Mouse (Mus musculus) cerebellum, postnatal 10 days (tissue): Measurements from ENCODE around the gene Traf3ip2.

Experiments used
- DNase-seq, 2 experiments: peaks; one replicate each; pipeline ENCODE4 v3.0.0; 2021; ENCODE audit warnings: mixed read lengths in 2 of 2

Gene Traf3ip2

DNA sequence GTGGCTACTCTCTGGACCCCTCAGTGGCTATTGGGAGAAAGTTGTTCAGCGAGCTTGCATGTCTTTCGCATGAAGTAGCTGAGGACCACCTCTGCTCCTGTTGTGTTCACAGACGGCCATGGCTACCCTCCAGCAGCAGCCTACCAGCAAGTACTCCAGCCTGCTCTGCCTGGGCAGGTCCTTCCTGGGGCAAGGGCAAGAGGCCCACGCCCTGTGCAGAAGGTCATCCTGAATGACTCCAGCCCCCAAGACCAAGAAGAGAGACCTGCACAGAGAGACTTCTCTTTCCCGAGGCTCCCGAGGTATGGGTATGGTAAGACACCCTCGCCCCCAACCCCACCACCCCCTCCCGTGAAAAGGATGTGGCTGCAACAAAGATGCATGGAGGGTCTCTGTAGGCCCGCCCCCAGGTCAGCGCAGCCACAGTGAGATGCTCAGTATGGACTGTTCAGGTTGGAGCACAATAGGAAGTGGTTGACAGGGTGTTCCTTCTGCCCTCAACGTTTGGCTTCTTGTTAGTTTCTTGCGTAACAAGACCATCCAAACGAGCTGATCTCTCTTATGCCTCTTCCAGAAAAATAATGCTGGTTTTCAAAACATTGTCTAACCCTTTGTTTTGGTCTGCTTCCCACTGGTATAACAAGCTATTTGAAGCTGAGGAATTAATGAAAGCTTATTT, 21.8 kb downstream of the Traf3ip2 start:
- DNase-seq: no peak

DNA sequence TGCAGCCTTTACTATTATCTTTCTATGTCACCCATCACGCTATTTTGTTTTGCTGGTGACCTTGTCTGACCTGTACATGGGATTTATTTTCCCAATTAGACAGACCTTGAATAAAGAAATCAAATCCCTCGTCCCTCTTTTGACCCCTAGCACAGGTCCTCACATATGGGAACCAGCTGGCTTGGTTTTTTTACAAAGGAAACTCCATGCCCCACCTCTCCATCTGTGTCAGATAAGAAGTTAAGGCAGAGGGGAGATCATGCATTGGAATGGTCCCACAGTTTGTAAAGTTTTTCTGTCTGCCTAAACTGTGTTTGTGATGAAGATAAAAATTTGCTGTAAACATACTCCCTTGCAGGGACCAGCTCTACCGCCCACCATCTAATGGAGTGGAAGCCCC, 26.1 kb downstream of the Traf3ip2 start:
- DNase-seq: no peak

DNA sequence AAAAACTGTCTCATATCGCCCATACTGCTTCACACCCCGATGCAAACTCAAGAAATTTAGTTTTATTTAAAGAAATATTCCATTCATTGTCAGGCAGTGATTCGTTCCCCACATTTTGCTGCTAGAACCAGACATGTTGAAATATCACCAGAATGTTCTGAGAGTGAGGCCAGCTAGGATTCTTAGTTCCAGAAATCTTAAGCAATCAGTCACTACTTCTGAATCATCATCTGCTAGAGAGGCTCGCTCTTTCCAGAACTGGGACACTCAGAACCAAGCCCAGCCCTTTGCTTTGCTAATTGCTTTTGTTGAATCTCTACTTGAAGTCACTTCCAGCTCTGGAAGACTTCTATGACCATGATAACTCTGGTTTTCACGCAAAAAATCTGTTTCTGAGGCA, 27.0 kb downstream of the Traf3ip2 start:
- no peak for DNase-seq

GRCm38 (mm10) chr10:39640817-39641226, 28.1 kb downstream of the Traf3ip2 start:
- DNase-seq: peak; percentile 66 to 79

DNA sequence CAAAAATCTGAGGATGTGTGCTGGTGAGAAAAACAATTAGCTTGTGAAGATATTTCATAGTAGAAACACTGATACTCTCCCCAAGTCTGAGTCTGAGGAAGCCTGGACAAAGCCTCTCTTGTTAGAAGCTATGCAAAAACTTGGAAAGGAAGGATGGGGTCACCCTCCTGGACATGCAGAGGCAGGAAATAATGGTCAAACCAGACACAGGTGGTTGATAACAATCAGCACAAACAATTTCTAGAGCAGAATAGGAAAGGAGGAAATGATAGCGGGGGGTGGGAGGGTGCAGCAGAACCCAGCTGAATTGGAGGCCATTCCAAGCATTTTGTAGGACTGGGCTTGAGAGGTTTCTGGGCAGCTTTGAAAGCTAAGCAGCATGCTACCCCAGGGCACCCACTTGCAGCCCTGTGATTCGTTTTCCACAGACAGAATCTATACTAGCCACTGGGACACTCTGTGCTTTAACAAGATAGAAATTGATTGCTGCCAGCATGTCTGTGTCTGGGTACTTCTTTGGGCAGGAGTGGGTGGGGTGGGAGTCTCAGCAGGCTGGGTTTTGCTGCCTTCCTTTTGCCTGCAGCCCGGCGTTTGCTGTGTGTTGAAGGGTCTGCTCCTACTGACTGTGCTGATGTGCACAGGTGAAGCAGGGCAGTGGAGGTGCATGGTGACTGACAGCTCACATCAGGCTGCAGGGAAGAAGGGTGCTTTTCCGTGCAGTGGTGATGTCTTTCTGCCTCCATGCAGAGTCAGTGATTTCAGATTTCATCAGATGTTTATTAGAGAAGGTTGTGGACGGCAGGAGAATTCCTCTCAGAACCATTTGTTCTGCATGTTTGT, 33.3 kb downstream of the Traf3ip2 start:
- no peak for DNase-seq

DNA sequence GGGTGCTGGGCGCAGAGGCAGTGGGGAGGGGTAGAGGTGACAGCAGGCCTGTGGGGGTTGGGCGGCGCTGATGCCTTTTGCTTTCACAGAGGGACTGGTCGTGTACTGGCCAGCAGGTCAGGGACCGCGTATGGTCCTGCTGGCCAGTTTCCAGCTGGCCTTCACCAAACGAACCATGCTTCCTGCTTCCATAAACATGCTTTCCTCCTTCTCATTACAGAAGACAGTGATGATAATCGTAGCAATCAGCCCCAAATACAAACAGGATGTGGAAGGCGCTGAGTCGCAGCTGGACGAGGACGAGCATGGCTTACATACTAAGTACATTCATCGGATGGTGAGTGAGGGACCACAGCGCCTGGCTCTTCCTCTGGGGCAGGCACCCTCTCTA, 33.9 kb downstream of the Traf3ip2 start:
- peak; percentile 94 to 96 for DNase-seq

GRCm38 (mm10) chr10:39647118-39647517, 34.4 kb downstream of the Traf3ip2 start:
- peak; percentile 42 to 58 for DNase-seq

- DNase-seq: peak; percentile 78 to 86
These were observed 35.5 kb downstream of the Traf3ip2 start for GRCm38 (mm10) chr10:39648278-39648677.

DNA sequence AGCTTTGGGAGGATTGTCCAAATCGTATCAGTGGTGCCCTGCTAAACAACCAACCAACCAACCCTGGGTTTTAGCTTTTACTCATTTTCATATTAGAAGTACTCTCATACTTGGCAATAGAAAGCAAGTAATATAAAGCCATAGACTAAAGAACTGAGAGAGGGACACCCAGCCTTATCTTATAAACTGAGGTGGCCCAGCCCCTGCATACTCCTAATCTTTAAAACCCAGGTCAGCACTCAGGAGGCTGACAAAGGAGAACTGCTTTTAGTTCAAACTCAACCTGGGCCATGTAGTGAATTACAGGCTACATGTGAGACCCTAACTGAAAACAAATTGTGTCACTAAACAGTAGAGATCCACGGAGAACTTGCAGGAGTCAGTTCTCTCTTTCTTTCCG, 36.8 kb downstream of the Traf3ip2 start:
- no peak for DNase-seq

GRCm38 (mm10) chr10:39650316-39650715, 37.6 kb downstream of the Traf3ip2 start:
- no peak for DNase-seq

DNA sequence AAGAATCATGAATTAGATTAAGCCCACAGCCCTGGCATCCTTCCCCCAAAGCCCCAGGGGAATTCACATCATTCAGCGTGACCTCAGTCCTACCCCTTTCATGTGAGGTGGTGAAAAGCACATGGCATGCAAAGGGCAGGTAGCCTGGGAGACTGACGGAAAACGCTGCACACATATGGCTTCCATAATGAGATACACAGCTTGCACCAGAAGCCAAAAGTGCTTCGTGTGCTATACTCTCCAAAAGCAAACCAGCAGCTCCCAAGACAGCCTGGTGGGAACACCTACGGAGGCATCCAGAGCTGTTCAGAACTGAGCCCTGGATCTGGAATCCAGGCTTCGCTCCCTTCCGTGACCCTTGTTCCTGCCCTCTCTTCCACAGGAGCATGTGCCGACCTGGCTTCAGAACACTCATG, 41.3 kb downstream of the Traf3ip2 start:
- DNase-seq: no peak

DNA sequence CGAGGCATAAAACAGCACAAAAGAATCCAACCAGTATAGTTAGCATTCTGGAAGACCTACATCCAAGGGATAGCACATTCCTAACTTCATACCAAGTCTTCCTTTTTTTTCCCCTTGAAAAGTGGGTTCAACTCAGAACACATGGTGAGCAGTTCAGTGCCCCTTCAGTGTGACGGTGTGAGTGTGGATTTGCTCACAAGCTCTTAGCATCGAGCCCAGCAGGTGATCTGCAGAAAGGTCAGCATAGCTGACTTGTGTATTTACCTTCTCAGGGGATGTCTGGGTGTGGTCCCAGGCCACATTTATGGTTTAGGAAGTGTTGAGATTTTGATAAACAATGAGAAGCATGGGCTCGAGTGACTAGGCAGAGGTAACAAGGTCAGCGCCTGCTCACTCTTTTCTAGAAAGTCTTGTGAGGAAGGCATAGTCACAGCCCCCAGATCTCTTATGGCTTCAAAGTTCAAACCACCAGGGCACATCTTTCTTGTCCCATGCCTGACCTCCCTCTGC, 46.2 kb downstream of the Traf3ip2 start:
- no peak for DNase-seq

- peak; percentile 80 to 83 for DNase-seq
These were observed 46.9 kb downstream of the Traf3ip2 start for GRCm38 (mm10) chr10:39659411-39660268.

DNA sequence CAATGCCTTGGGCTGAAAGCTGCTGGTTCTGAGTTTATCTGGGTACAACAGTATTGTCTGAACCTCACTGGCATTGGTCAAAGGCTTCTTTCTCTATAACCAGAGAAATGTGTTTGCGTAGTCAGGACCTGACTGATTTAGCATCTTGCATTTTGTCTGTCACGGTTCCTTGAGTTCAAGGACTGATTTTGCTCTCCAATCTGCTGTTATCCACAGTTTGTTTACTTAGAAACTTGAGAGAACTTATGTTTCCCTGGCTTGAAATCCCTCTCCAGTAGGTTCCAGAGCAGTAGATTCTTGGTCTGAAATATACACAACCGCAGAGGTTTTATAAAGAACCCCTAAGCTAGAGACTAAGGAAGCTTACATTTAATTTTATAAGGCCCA, 47.5 kb downstream of the Traf3ip2 start:
- no peak for DNase-seq

DNA sequence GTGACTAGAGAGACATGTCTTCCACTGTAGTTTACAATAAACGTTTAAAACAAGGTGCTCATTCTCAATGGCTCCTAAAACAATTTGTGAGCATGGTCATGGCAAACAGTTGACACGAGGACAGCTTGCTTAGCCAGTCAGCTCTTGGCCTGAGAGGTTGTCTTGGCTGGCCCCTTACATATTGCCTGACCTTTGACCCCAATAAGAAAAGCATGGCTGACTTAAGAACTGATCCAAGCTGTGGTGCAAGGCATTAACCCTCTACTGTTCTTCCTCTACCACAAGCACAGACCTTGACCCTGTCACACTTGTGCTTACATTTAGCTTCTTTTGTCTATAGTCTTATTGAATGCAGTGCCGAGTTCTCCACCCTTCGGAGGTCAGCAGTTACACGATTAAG, 48.0 kb downstream of the Traf3ip2 start:
- DNase-seq: no peak

- peak; percentile 84 to 85 for DNase-seq
These were observed 52.4 kb downstream of the Traf3ip2 start for GRCm38 (mm10) chr10:39665071-39665502.

DNA sequence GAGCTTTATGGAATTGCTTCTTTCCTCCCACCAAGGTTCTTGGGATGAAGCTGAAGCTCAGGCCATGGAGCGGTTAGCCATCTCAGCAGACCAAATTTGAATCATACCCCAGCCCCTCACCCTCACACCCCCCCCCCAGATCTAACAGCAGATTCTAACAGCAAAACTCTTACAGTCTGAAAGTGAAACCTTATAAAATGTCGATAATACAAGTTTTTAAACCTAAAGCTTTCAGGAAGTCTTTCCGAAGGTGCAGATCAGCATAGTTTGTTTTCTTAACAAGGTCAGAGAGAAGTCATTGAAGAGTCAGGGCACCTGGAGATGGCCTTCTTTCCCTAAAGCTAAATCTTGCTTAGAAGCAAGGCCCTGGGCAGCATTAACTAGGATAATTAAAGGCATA, 53.3 kb downstream of the Traf3ip2 start:
- no peak for DNase-seq

DNA sequence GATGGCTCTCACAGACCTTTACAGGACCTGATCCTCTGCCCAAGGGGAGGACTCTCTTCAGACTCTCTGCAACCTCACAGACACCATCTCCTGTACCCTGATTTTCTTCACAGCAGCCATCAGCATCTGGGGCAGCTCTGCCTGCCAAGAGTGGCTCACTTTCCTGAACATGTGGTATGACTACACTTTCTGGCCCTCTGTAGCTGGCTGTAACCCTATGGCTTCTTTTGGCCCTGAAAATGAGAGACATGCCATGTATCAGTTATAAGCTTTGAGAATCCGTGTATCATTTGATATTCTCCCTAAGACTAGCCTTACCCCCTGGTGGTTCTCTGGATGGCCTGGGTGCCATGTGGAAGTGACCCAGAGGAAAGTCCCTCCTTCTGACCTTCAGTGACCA, 58.7 kb downstream of the Traf3ip2 start:
- no peak for DNase-seq

DNA sequence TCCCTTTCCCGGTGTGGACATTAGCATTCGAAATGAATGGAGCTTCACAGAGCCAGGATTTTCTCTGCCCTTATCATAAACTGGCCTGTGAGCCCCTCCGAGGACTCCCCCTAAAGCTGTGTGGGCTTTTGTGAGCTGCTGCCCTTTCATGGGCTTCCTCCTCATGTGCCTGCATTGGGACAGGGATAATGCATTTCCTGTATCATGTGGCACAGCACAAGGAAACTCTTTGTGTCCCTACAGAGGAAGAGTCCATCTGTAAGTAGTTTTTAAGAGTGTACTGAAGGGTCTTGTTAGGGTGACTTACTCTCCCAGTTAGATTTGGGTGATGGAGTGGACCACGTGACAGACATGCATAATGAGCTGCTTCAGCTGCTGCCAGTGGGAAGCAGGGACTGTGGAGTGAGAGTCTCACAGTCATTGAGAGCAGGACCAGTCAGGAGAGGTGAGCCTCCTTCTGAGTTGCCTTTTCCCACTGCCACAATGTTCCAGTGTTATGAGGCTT, 59.9 kb downstream of the Traf3ip2 start:
- peak in 1 of 2 experiments; percentile 50 for DNase-seq

DNA sequence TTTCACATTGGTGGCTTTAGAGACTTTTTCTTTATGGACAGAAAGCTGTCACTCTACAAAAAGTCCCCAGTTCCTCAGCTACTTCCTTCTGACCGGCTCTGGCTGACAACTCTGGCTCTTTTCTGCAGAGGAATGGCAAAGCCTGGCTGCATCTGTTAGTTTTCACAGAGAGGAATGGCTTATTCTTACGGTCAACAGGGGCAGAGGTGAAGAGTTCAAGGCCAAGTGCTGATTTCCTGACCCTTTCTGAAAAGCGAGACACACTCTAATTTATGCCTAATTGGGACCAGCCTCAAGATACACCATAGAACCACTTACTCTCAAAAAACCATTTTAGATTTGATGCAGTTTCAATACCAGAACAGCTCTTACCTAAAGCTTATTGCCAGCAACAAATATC, 61.4 kb downstream of the Traf3ip2 start:
- DNase-seq: no peak

- peak in 1 of 2 experiments; percentile 34 for DNase-seq
These were observed 62.0 kb downstream of the Traf3ip2 start for GRCm38 (mm10) chr10:39674766-39675165.

GRCm38 (mm10) chr10:39678199-39678791, 65.6 kb downstream of the Traf3ip2 start:
- no peak for DNase-seq
